In the genomic region with DNA sequence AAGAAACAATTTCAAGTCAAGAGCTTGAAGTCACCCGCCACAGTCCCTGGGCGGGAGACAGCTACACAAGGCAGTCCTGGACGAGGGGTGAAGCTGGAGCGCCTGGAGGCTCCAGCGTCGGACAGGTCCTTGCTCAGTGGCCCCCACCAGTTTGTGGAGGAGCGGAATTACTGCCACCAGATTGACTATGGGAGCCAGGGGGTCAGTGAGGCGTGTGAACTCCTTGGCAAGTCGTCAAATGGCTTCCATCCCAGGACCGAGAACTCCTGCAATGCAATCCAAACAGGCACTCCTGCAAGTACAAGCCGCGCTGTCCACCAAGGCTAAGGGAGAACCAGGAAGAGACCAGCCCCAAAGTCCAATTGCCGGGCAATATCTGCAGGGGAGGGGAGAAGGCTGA, we compare ENCODE assay signal across 9 mouse cellular contexts. TPM values are rescaled to one million over a fixed set of nuclear protein-coding genes. Genes with fewer than 3 reads are reported as not detected.
A peak's percentile ranks its signal among the peaks of the same experiment; 100 is the strongest.
DNase-seq lines count a peak whose midpoint lies in the region; ATAC-seq and TF ChIP-seq lines count a peak whose summit lies in the region.
"Had no signal": no experiment of that assay in that cellular context is flagged by ENCODE, and none has a peak within 500 bp of the region (broad histone marks: within the 10 kb centered on the region; RNA-seq: fewer than 3 reads in every experiment).

No protein-coding gene starts in this region.

- no peaks in the 10 kb centered on the region for H3K4me1 ChIP-seq in kidney, postnatal 0 days (replicated peaks; ENCODE audit: insufficient read depth, low read length)

- no peak overlapping the region for H3K9ac ChIP-seq in kidney, postnatal 0 days (ENCODE audit: low read depth, low read length)
- H3K9ac ChIP-seq: neural tube, embryonic 13.5 days had no signal

- H3K4me2 ChIP-seq in kidney, postnatal 0 days (ENCODE audit: low read length): peak overlapping the region; percentile 11
- H3K4me2 ChIP-seq: neural tube, embryonic 13.5 days had no signal

- no peaks in the 10 kb centered on the region for H3K27me3 ChIP-seq in kidney, postnatal 0 days (ENCODE audit: insufficient read depth, low read length)
- H3K27me3 ChIP-seq: neural tube, embryonic 13.5 days had no signal

- H3K9me3 ChIP-seq in kidney, postnatal 0 days (replicated peaks; ENCODE audit: low read length): no peaks in the 10 kb centered on the region
- H3K9me3 ChIP-seq: neural tube, embryonic 13.5 days had no signal

- peak; percentile 22 to 29 for DNase-seq in layer of hippocampus, postnatal 36 days
- no peak for DNase-seq in layer of hippocampus, adult 9-11 months
- peak; percentile 35 for DNase-seq in ZHBTc4 (ENCODE audit: low read depth, low spot score)
- DNase-seq in kidney, postnatal 0 days (ENCODE audit: low spot score): peak; percentile 46
- DNase-seq in right cerebral cortex, adult 18-20 months: no peak

- TF ChIP-seq CTCF in kidney, postnatal 0 days (IDR thresholded peaks at IDR 0.05; ENCODE audit: low read depth): no peak

- H3K4me3 ChIP-seq in kidney, postnatal 0 days (replicated peaks; ENCODE audit: low read depth, low read length): no peak overlapping the region
- H3K4me3 ChIP-seq: neural tube, embryonic 13.5 days had no signal

- H3K36me3 ChIP-seq in kidney, postnatal 0 days (ENCODE audit: insufficient read depth, low read length): no peaks in the 10 kb centered on the region
- H3K36me3 ChIP-seq: neural tube, embryonic 13.5 days had no signal

- ATAC-seq in cerebellum, adult (ENCODE audit: insufficient number of reproducible peaks, low FRiP score, low TSS enrichment): peak; percentile 33; the same call in 1 of the 2 replicates
- ATAC-seq in kidney, postnatal 0 days (replicated peaks; ENCODE audit: low FRiP score, low read depth): no peak
- ATAC-seq in megakaryocyte progenitor cell, adult 5-6 weeks (replicated peaks; ENCODE audit: poor library complexity): no peak

- no peak overlapping the region for H3K27ac ChIP-seq in kidney, postnatal 0 days
- H3K27ac ChIP-seq: neural tube, embryonic 13.5 days had no signal

- 27% methylated on average over 13 of the region's 13 CpGs for WGBS in kidney, postnatal 0 days

RNA-seq across cellular contexts. Expression of gene Plet1, which starts 45.3 kb away (rescaled TPM):
- total RNA-seq in layer of hippocampus, postnatal 36 days (2021): not detected
- 53.4 and 54.5 TPM in 2 replicates for polyA plus RNA-seq in kidney, postnatal 0 days (2015; fragmentation: Nextera tagmentation; extraction: Ambion mirVana)
- 0.35 TPM in 1 of 2 replicates, not detected in the other for total RNA-seq in megakaryocyte progenitor cell, adult 5-6 weeks (2015)
- total RNA-seq in megakaryocyte progenitor cell, adult 5-6 weeks (2017): 0.51 and 0.54 TPM in 2 replicates
- total RNA-seq: adrenal gland, postnatal 36 days had no signal

Comparison
In these comparisons a context has a peak if more than half of its experiments do, and no peak if none do; other contexts are left out.
1. DNase-seq: peak in layer of hippocampus, postnatal 36 days (2 of 2), ZHBTc4 (single experiment) and kidney, postnatal 0 days (single experiment); none in layer of hippocampus, adult 9-11 months (single experiment) and right cerebral cortex, adult 18-20 months (single experiment).